Mouse (Mus musculus) small intestine, adult 2 months (tissue): ENCODE data around the gene Lrp6.

Experiments
- CTCF ChIP-seq: fragments of 200-500 bp; IDR thresholded peaks from 2 replicates; pipeline ENCODE4 v1.5.1; 2012; ENCODE audit warnings: low read depth, mild to moderate bottlenecking, control low read depth, inconsistent platforms, low read length, moderate library complexity, mixed read lengths; ENCODE audit not compliant: insufficient replicate concordance, insufficient read length; ENCODE audit errors: extremely low read depth
- POLR2A ChIP-seq: fragments of 200-500 bp; IDR thresholded peaks from 2 replicates; pipeline ENCODE4 v1.6.1; 2012; ENCODE audit warnings: low read depth, mild to moderate bottlenecking, control low read depth, inconsistent platforms, low read length, moderate library complexity

GRCm38 (mm10) chr6:134544843-134545242 is 21.9 kb downstream of the Lrp6 start:
- TF ChIP-seq CTCF (no peak), POLR2A (no peak)
